Comparison of ENCODE assay signal across 9 mouse cellular contexts in the genomic region with DNA sequence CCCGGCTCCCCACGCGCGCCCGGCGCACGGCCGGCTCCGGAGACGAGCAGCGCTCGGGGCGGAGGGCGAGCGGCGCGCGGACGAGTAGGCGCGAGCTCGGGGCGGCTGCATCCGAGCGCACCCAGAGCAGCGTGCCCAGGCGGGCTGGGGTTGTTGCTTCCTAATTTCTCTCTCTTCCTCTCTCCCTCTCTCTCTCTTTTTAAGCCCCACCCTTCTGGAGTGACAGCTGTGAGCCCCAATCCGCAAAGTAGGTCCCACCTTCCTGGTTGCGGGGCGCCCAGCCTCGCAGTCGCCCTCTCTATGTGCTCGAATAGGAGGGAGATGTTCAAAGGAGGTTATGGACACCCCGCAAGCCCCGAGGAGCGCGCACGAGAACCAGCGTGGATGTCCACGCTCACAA. TPM values are rescaled to one million over a fixed set of nuclear protein-coding genes. Genes with fewer than 3 reads are reported as not detected.
DNase-seq lines count a peak whose midpoint lies in the region; ATAC-seq and TF ChIP-seq lines count a peak whose summit lies in the region.
"Had no signal": no experiment of that assay in that cellular context is flagged by ENCODE, and none has a peak within 500 bp of the region (broad histone marks: within the 10 kb centered on the region; RNA-seq: fewer than 3 reads in every experiment).

A gene (minus strand): TSS at position 162 of the 400 bp plus-strand sequence.

- 2% methylated on average over 32 of the region's 40 CpGs for WGBS in hindbrain, embryonic 14.5 days
- WGBS in limb, embryonic 12.5 days: under 1% methylated on average over 39 of the region's 40 CpGs
- WGBS in olfactory bulb, adult 2 months: under 1% methylated on average over 40 of the region's 40 CpGs

- H3K27me3 ChIP-seq in hindbrain, embryonic 14.5 days (ENCODE audit: control insufficient read depth, insufficient read depth, low read length): peaks cover 53% of the 10 kb centered on the region
- peaks cover 88% of the 10 kb centered on the region for H3K27me3 ChIP-seq in limb, embryonic 12.5 days

- H3K9me3 ChIP-seq in hindbrain, embryonic 14.5 days (ENCODE audit: control insufficient read depth, low read length): no peaks in the 10 kb centered on the region
- H3K9me3 ChIP-seq in limb, embryonic 12.5 days: no peaks in the 10 kb centered on the region

- no peak for TF ChIP-seq CTCF in olfactory bulb, adult 2 months (IDR thresholded peaks at IDR 0.05; ENCODE audit: insufficient read depth, low read depth, low read length)

- H3K4me2 ChIP-seq in hindbrain, embryonic 14.5 days (replicated peaks): peak within 1 kb of the TSS; percentile 94
- H3K4me2 ChIP-seq in limb, embryonic 12.5 days: peak within 1 kb of the TSS; percentile 93

- no peak for TF ChIP-seq POLR2A in olfactory bulb, adult 2 months (IDR thresholded peaks at IDR 0.05; ENCODE audit: insufficient read depth, low read depth, low read length)

- peak within 1 kb of the TSS; percentile 54 for H3K4me3 ChIP-seq in hindbrain, embryonic 14.5 days (replicated peaks; ENCODE audit: low read length)
- peak within 1 kb of the TSS; percentile 56 for H3K4me3 ChIP-seq in limb, embryonic 12.5 days (replicated peaks)
- peak within 1 kb of the TSS; percentile 40 for H3K4me3 ChIP-seq in olfactory bulb, adult 2 months (ENCODE audit: insufficient read depth, low read depth, low read length)
- H3K4me3 ChIP-seq: megakaryocyte, embryonic 14.5 days had no signal

- H3K4me1 ChIP-seq in hindbrain, embryonic 14.5 days (replicated peaks; ENCODE audit: control insufficient read depth, insufficient read depth, low read length): peaks cover 4% of the 10 kb centered on the region; the same call in 1 of the 2 replicates
- peaks cover 6% of the 10 kb centered on the region for H3K4me1 ChIP-seq in limb, embryonic 12.5 days (replicated peaks)
- H3K4me1 ChIP-seq in olfactory bulb, adult 2 months (ENCODE audit: control insufficient read depth, insufficient read depth, low read length): peaks cover 13% of the 10 kb centered on the region
- H3K4me1 ChIP-seq: megakaryocyte, embryonic 14.5 days had no signal

- H3K27ac ChIP-seq in hindbrain, embryonic 14.5 days: no peak within 1 kb of the TSS
- H3K27ac ChIP-seq in limb, embryonic 12.5 days: no peak within 1 kb of the TSS
- no peak within 1 kb of the TSS for H3K27ac ChIP-seq in olfactory bulb, adult 2 months (ENCODE audit: insufficient read depth, low read depth, low read length)

- peak within 1 kb of the TSS; percentile 57 for H3K9ac ChIP-seq in hindbrain, embryonic 14.5 days
- peak within 1 kb of the TSS; percentile 54 for H3K9ac ChIP-seq in limb, embryonic 12.5 days (replicated peaks)

- H3K36me3 ChIP-seq in hindbrain, embryonic 14.5 days (replicated peaks; ENCODE audit: control insufficient read depth, insufficient read depth): no peaks in the 10 kb centered on the region
- H3K36me3 ChIP-seq in limb, embryonic 12.5 days: no peaks in the 10 kb centered on the region

- ATAC-seq in hindbrain, embryonic 14.5 days (ENCODE audit: low FRiP score): no peak
- no peak for ATAC-seq in limb, embryonic 12.5 days (ENCODE audit: insufficient number of reproducible peaks, insufficient read depth, low FRiP score, low TSS enrichment, low read depth)
- no peak for ATAC-seq in erythroid progenitor cell, adult 5-6 weeks (replicated peaks; ENCODE audit: low FRiP score, poor library complexity, severe bottlenecking)
- ATAC-seq in granulocyte monocyte progenitor cell, adult 5-6 weeks (replicated peaks; ENCODE audit: poor library complexity, severe bottlenecking): no peak

- DNase-seq in ES-CJ7 (ENCODE audit: low read depth, low spot score): peak; percentile 59
- peak; percentile 45 for DNase-seq in embryo, embryonic 11 days
- peak; percentile 40 for DNase-seq in hindbrain, embryonic 14.5 days (ENCODE audit: low spot score)
- no peak for DNase-seq in adrenal gland, adult (ENCODE audit: inconsistent age in 2 of 2, low spot score in 1 of 2)

RNA-seq across cellular contexts. Expression of the gene that starts here (rescaled TPM):
- 4.5 and 5.7 TPM in 2 replicates for polyA plus RNA-seq in hindbrain, embryonic 14.5 days (2014; fragmentation: Nextera tagmentation; extraction: Ambion mirVana)
- 0.51 TPM in 2 replicates for polyA plus RNA-seq in limb, embryonic 12.5 days (2016; fragmentation: Nextera tagmentation; extraction: Ambion mirVana)
- polyA plus RNA-seq in olfactory bulb, adult 2 months (2012; ENCODE audit: insufficient read depth, insufficient read length, low replicate concordance, missing spikeins): not detected in 2 replicates
- total RNA-seq in erythroid progenitor cell, adult 5-6 weeks (2015; ENCODE audit: low replicate concordance): not detected in 2 replicates
- total RNA-seq in erythroid progenitor cell, adult 5-6 weeks (2017; ENCODE audit: low replicate concordance): not detected in 2 replicates
- not detected in 2 replicates for total RNA-seq in granulocyte monocyte progenitor cell, adult 5-6 weeks (2014; fragmentation: Nextera tagmentation)
- not detected in 2 replicates for total RNA-seq in granulocyte monocyte progenitor cell, adult 5-6 weeks (2017)

Comparison
In these comparisons a context has a peak if more than half of its experiments do, and no peak if none do; other contexts are left out.
1. DNase-seq: peak in ES-CJ7 (single experiment), embryo, embryonic 11 days (single experiment) and hindbrain, embryonic 14.5 days (single experiment); none in adrenal gland, adult (0 of 2).
2. Peak in every context shown above with its lines, with median percentiles within 50 percentile points of each other: H3K4me3 ChIP-seq.